Mouse (Mus musculus): ENCODE results near the gene Wdr27. TPM values are rescaled to one million over a fixed set of nuclear protein-coding genes. Genes with fewer than 3 reads are reported as not detected.
"Not testable (repeated sequence)": the region's sequence is repeated elsewhere in the genome, so short reads cannot be mapped to it uniquely, and the experiment has no call there.

Wdr27 gene
- 7.0 and 8.5 TPM in 2 replicates for polyA plus RNA-seq (2016; fragmentation: Nextera tagmentation; extraction: Ambion mirVana)

GRCm38 (mm10) chr17:14943009-14943728 is at the start of gene Wdr27, which contains the start of gene 1600012H06Rik:
TSS of gene Wdr27 (minus strand) at chr17:14943158.
TSS of gene 1600012H06Rik (plus strand) at chr17:14943184.
- H3K36me3 ChIP-seq, result peaks cover 10% of the 10 kb centered on the region
- H3K4me1 ChIP-seq, result peaks cover 17% of the 10 kb centered on the region
- ATAC-seq (ENCODE audit: low FRiP score), result peak; percentile 99
- WGBS, result under 1% methylated on average over 53 of the region's 54 CpGs
- H3K9me3 ChIP-seq (replicated peaks), result no peaks in the 10 kb centered on the region
- peak within 1 kb of the TSS; percentile 84 for H3K9ac ChIP-seq
- no peaks in the 10 kb centered on the region for H3K27me3 ChIP-seq
- peak within 1 kb of the TSS; percentile 78 for H3K4me3 ChIP-seq
- H3K27ac ChIP-seq, result peak within 1 kb of the TSS; percentile 70
- peak within 1 kb of the TSS; percentile 84 for H3K4me2 ChIP-seq (replicated peaks)

DNA sequence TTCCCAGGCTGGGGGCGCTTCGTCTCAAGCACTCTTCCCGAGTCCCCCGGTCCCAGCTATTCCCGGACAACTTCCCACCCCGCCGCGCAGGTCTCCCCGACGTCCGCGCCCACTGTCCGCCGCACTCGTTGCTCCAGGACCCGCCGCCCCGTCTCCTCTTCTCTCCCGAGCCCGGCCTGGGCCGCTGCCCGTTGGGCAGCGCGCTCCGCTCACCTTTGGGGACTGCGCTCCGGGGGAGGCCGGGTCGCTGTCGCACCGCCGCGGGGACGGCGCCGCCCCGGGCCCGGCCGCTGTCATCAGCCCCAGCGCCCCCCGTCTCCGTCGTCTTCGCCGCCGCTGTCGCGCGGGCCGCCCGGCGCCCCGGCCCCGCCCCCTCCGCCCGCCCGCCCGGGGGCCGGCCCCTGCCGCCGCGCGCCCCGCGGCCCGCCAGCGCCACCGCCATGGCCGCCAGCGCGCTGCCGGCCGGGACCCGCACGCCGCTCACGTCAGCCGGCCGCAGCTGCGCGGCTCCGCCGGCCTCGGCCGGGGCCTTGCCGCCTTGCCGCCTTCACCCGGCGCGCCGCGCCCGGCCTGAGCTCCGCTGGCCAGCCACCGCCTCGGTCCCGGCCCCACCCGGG is 49.7 kb upstream of the Wdr27 start:
- H3K4me1 ChIP-seq; H3K27ac ChIP-seq; H3K9me3 ChIP-seq (replicated peaks); H3K36me3 ChIP-seq; H3K4me3 ChIP-seq; H3K9ac ChIP-seq; H3K4me2 ChIP-seq (replicated peaks); H3K27me3 ChIP-seq: not testable (repeated sequence)
- peak; percentile 87 for ATAC-seq (ENCODE audit: low FRiP score)
- no CpG with 5 or more reads among the region's 98 CpGs for WGBS

- not testable (repeated sequence) for H3K4me3 ChIP-seq; H3K36me3 ChIP-seq; ATAC-seq (ENCODE audit: low FRiP score); H3K27ac ChIP-seq; H3K4me2 ChIP-seq (replicated peaks); H3K9ac ChIP-seq; H3K4me1 ChIP-seq; H3K27me3 ChIP-seq; H3K9me3 ChIP-seq (replicated peaks)
- WGBS, result 81% methylated on average over 4 of the region's 5 CpGs
Measured at GRCm38 (mm10) chr17:14990116-14990702, 47.3 kb upstream of the Wdr27 start.

GRCm38 (mm10) chr17:14978362-14979038 is 35.5 kb upstream of the Wdr27 start, which contains the start of the genes 9030025P20Rik and Gm3417:
TSS of gene 9030025P20Rik (plus strand) at chr17:14978468.
TSS of gene Gm3417 (minus strand) at chr17:14978790.
- H3K4me2 ChIP-seq (replicated peaks), result peak within 1 kb of the TSS; percentile 33; the same call in 1 of the 2 replicates
- no CpG with 5 or more reads among the region's 60 CpGs for WGBS
- not testable (repeated sequence) for H3K27ac ChIP-seq; H3K9ac ChIP-seq; H3K4me3 ChIP-seq; H3K27me3 ChIP-seq; H3K4me1 ChIP-seq; H3K9me3 ChIP-seq (replicated peaks); H3K36me3 ChIP-seq
- peak; percentile 98 for ATAC-seq (ENCODE audit: low FRiP score)

GRCm38 (mm10) chr17:14977718-14978361 is 34.9 kb upstream of the Wdr27 start:
- H3K27ac ChIP-seq; H3K4me1 ChIP-seq; H3K9me3 ChIP-seq (replicated peaks); H3K36me3 ChIP-seq; H3K9ac ChIP-seq; H3K4me3 ChIP-seq; H3K27me3 ChIP-seq: not testable (repeated sequence)
- WGBS, result 5% methylated on average over 4 of the region's 7 CpGs
- ATAC-seq (ENCODE audit: low FRiP score), result peak; percentile 11; the same call in 1 of the 2 replicates
- peak overlapping the region; percentile 33; the same call in 1 of the 2 replicates for H3K4me2 ChIP-seq (replicated peaks)

GRCm38 (mm10) chr17:14968373-14968913 is 25.5 kb upstream of the Wdr27 start:
- H3K4me2 ChIP-seq (replicated peaks); H3K9me3 ChIP-seq (replicated peaks); H3K27me3 ChIP-seq; H3K4me1 ChIP-seq; H3K9ac ChIP-seq; H3K36me3 ChIP-seq; H3K27ac ChIP-seq; ATAC-seq (ENCODE audit: low FRiP score); H3K4me3 ChIP-seq: not testable (repeated sequence)
- WGBS, result no CpG with 5 or more reads among the region's 6 CpGs

GRCm38 (mm10) chr17:14961557-14962154 is 18.7 kb upstream of the Wdr27 start:
- H3K4me1 ChIP-seq; H3K27ac ChIP-seq; H3K9ac ChIP-seq; H3K9me3 ChIP-seq (replicated peaks); H3K36me3 ChIP-seq; H3K4me3 ChIP-seq; H3K27me3 ChIP-seq; H3K4me2 ChIP-seq (replicated peaks): not testable (repeated sequence)
- peak; percentile 95 for ATAC-seq (ENCODE audit: low FRiP score)
- no CpG with 5 or more reads among the region's 44 CpGs for WGBS

DNA sequence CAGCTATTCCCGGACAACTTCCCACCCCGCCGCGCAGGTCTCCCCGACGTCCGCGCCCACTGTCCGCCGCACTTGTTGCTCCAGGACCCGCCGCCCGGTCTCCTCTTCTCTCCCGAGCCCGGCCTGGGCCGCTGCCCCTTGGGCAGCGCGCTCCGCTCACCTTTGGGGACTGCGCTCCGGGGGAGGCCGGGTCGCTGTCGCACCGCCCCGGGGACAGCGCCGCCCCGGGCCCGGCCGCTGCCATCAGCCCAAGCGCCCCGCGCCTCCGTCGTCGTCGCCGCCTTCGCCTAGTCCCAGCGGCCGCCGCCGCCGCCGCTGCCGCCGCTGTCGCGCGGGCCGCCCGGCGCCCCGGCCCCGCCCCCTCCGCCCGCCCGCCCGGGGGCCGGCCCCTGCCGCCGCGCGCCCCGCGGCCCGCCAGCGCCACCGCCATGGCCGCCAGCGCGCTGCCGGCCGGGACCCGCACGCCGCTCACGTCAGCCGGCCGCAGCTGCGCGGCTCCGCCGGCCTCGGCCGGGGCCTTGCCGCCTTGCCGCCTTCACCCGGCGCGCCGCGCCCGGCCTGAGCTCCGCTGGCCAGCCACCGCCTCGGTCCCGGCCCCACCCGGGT is 18.1 kb upstream of the Wdr27 start, which contains the start of gene Phf10:
Phf10 (minus strand) TSS at position 323 of the 606 bp plus-strand sequence.
- H3K36me3 ChIP-seq; H3K27ac ChIP-seq; H3K4me1 ChIP-seq; H3K9me3 ChIP-seq (replicated peaks); H3K27me3 ChIP-seq: not testable (repeated sequence)
- under 1% methylated on average over 41 of the region's 100 CpGs for WGBS
- Histone ChIP-seq H3K4me2 (replicated peaks) (peak within 1 kb of the TSS; percentile 95), H3K9ac (peak within 1 kb of the TSS; percentile 84), H3K4me3 (peak within 1 kb of the TSS; percentile 79)
- ATAC-seq (ENCODE audit: low FRiP score), result peak; percentile 83

DNA sequence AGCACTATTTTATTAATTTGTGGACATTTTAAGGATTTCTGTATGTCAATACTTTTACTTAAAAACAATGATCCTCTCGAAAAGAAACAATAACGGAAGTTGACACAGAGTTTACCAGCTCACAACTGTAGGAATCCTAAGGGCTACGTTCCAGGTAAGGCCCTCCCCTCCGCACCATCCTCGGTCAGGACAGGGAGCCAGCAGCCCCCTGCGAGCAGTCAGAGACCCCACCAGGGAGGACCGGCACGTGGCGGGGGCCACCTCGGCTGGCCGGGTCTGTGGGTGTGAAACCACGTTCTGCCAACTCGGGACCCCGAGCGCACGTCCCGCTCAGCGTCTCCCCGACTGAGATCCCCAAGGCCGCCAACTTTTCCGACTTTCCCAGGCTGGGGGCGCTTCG is 17.6 kb upstream of the Wdr27 start:
- peak; percentile 26; the same call in 1 of the 2 replicates for ATAC-seq (ENCODE audit: low FRiP score)
- peak overlapping the region; percentile 95 for H3K4me2 ChIP-seq (replicated peaks)
- no peaks in the 10 kb centered on the region for H3K27me3 ChIP-seq
- peaks cover 5% of the 10 kb centered on the region for H3K4me1 ChIP-seq
- H3K27ac ChIP-seq, result no peak overlapping the region
- H3K36me3 ChIP-seq, result peaks cover 4% of the 10 kb centered on the region; the same call in 1 of the 2 replicates
- peak overlapping the region; percentile 84 for H3K9ac ChIP-seq
- peak overlapping the region; percentile 79 for H3K4me3 ChIP-seq
- no peaks in the 10 kb centered on the region for H3K9me3 ChIP-seq (replicated peaks)
- WGBS, result under 1% methylated on average over 20 of the region's 23 CpGs

DNA sequence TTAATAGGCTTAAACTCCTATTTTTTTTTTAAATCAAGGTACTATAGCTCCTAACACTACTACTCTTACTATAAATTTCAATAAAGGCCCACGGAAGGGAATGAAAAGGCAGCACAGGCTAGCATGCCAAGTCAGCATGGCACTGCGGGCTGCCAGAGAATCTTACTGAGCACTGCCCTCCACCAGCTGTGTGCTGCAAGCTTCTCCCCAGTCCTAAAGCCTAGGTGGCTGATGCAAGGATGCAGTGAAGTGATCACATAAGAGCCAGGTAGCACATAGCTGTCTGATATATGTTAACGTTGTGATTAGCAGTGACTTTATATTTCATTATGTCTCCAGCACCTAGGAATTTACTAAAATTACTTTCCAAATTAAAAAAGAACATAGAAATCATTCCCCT is 17.0 kb upstream of the Wdr27 start:
- ATAC-seq (ENCODE audit: low FRiP score), result no peak
- H3K9ac ChIP-seq, result 0 out of 2 replicates have a peak overlapping the region, but pooled peaks have one; percentile 20
- peaks cover 5% of the 10 kb centered on the region for H3K4me1 ChIP-seq
- H3K9me3 ChIP-seq (replicated peaks), result no peaks in the 10 kb centered on the region
- peak overlapping the region; percentile 15; the same call in 1 of the 2 replicates for H3K4me3 ChIP-seq
- H3K4me2 ChIP-seq (replicated peaks), result peak overlapping the region; percentile 95
- H3K27me3 ChIP-seq, result no peaks in the 10 kb centered on the region
- WGBS, result 32% methylated on average over 3 of the region's 3 CpGs
- H3K27ac ChIP-seq, result no peak overlapping the region
- peaks cover 4% of the 10 kb centered on the region; the same call in 1 of the 2 replicates for H3K36me3 ChIP-seq

Data from hindbrain, embryonic 12.5 days (tissue).